In the genomic region with DNA sequence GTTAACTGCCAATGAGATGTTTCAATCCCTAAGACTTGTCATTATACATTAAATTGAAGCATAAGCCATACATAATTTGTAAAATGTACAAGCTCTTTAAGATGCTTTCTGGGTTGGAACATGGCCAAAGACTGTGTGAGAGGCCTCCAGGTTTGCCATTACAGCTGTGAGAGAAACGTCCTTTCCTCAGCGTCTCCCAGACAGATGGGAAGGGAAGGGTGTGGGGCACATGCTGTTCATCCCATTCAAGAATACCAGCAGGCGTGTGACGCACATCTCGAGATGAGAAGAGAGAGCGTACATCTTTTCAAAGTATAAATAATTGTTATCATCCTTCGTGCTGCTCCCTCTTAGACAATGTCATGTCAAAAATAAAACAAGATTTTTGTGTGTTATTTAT, we compare ENCODE assay signal across 32 mouse cellular contexts. TPM values are rescaled to one million over a fixed set of nuclear protein-coding genes. Genes with fewer than 3 reads are reported as not detected.
"Had no signal": no experiment of that assay in that cellular context is flagged by ENCODE, and none has a peak within 500 bp of the region (broad histone marks: within the 10 kb centered on the region; RNA-seq: fewer than 3 reads in every experiment).

No protein-coding gene starts in this region.

- H3K4me3 ChIP-seq: heart, adult 2 months; heart, embryonic 13.5 days; heart, embryonic 15.5 days; hindbrain, embryonic 13.5 days; hindbrain, embryonic 15.5 days; kidney, embryonic 15.5 days; limb, embryonic 13.5 days; limb, embryonic 15.5 days; liver, embryonic 12.5 days had no signal

- H3K4me1 ChIP-seq: heart, embryonic 13.5 days; heart, embryonic 15.5 days; hindbrain, embryonic 13.5 days; hindbrain, embryonic 15.5 days; kidney, embryonic 15.5 days; limb, embryonic 13.5 days; limb, embryonic 15.5 days; liver, embryonic 12.5 days had no signal

- DNase-seq: gastrocnemius, postnatal 14 days; gastrocnemius, postnatal 36 days; heart, adult 11 months; heart, adult 2 months; heart, postnatal 14 days; heart, postnatal 36 days; kidney, adult 11 months; kidney, adult 2 months; kidney, adult 9 months; kidney, postnatal 14 days; kidney, postnatal 36 days; left cerebral cortex, postnatal 4 days had no signal

- H3K4me2 ChIP-seq: heart, embryonic 11.5 days; heart, embryonic 13.5 days; heart, embryonic 15.5 days; hindbrain, embryonic 13.5 days; hindbrain, embryonic 15.5 days; kidney, embryonic 15.5 days; limb, embryonic 13.5 days; limb, embryonic 15.5 days; liver, embryonic 12.5 days had no signal

- H3K27ac ChIP-seq: heart, adult 2 months; heart, embryonic 13.5 days; heart, embryonic 15.5 days; hindbrain, embryonic 13.5 days; hindbrain, embryonic 15.5 days; hindbrain, postnatal 0 days; kidney, embryonic 15.5 days; kidney, postnatal 0 days; limb, embryonic 13.5 days; limb, embryonic 15.5 days; liver, embryonic 12.5 days; liver, embryonic 14.5 days had no signal

- H3K27me3 ChIP-seq: heart, embryonic 13.5 days; heart, embryonic 15.5 days; hindbrain, embryonic 13.5 days; hindbrain, embryonic 15.5 days; kidney, embryonic 15.5 days; limb, embryonic 13.5 days; limb, embryonic 15.5 days; liver, embryonic 12.5 days had no signal

- ATAC-seq: hindbrain, postnatal 0 days; intestine, embryonic 16.5 days; liver, embryonic 12.5 days had no signal

- H3K9ac ChIP-seq: heart, embryonic 13.5 days; heart, embryonic 15.5 days; hindbrain, embryonic 13.5 days; hindbrain, embryonic 15.5 days; kidney, embryonic 15.5 days; limb, embryonic 13.5 days; limb, embryonic 15.5 days; liver, embryonic 12.5 days; liver, embryonic 14.5 days had no signal

- H3K9me3 ChIP-seq: hindbrain, embryonic 15.5 days had no signal

RNA-seq across cellular contexts. Expression of a gene that starts 12.5 kb away (rescaled TPM):
- total RNA-seq: gastrocnemius, adult 18-20 months; gastrocnemius, adult 8-10 months; gastrocnemius, postnatal 36 days; heart, postnatal 36 days; hindbrain, postnatal 0 days; left cerebral cortex, postnatal 4 days had no signal

RNA-seq across cellular contexts. Expression of a gene that starts 21.8 kb away (rescaled TPM):
- total RNA-seq: gastrocnemius, adult 18-20 months; gastrocnemius, adult 8-10 months; gastrocnemius, postnatal 14 days; gastrocnemius, postnatal 36 days; heart, adult 2 months; heart, postnatal 14 days; heart, postnatal 36 days; hematopoietic stem cell, adult 5-6 weeks; liver, adult 2 months had no signal
- polyA plus RNA-seq: gonadal fat pad, adult 2 months; heart, adult 2 months; intestine, embryonic 16.5 days; large intestine, adult 2 months; limb, embryonic 11.5 days; limb, embryonic 13.5 days; liver, adult 2 months; liver, embryonic 12.5 days; liver, embryonic 14.5 days had no signal

RNA-seq across cellular contexts. Expression of a gene that starts 54.6 kb away (rescaled TPM):
- polyA plus RNA-seq: limb, embryonic 11.5 days had no signal
